Mouse (Mus musculus): Measurements from ENCODE around the gene Mark4.

Mark4 gene

DNA sequence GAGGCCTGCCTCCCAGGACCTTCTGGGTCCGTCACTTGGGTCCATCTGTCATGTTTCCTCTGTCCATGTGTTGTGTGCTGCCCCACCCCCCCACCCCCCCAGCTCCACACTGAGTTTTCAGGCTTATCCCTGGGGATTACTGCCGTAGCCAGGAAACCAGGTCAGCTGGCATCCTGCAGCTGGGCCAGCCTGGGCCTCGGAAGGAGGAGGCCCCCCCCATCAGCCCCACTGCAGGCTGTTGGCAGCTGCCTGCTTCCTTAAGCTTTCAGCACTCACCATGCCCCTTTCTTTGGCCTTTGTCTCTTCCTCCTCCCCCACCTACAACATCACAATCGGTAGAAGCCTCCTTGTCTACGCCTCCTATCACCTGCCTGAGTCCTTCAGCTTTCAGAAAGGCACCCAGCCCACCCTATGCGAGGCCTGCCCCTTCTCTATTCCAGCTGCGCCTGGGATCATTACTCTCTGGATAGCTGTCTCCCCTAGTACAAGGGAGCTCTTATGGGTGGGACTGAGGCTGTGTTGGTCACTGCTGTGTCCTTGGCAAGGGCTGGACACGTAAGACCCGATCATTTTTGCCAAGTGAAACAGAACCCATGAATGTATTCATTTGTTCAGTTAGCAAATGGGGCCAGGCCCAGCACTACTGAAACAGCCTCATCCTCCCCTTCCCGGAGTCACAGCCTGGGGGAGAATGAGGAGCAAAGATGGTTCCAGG, 69.8 kb downstream of the Mark4 start:
- no peak for DNase-seq

- DNase-seq: no peak
These were observed 74.9 kb downstream of the Mark4 start for GRCm38 (mm10) chr7:19383708-19384107.

GRCm38 (mm10) chr7:19382166-19382541, 76.5 kb downstream of the Mark4 start:
- no peak for DNase-seq

DNA sequence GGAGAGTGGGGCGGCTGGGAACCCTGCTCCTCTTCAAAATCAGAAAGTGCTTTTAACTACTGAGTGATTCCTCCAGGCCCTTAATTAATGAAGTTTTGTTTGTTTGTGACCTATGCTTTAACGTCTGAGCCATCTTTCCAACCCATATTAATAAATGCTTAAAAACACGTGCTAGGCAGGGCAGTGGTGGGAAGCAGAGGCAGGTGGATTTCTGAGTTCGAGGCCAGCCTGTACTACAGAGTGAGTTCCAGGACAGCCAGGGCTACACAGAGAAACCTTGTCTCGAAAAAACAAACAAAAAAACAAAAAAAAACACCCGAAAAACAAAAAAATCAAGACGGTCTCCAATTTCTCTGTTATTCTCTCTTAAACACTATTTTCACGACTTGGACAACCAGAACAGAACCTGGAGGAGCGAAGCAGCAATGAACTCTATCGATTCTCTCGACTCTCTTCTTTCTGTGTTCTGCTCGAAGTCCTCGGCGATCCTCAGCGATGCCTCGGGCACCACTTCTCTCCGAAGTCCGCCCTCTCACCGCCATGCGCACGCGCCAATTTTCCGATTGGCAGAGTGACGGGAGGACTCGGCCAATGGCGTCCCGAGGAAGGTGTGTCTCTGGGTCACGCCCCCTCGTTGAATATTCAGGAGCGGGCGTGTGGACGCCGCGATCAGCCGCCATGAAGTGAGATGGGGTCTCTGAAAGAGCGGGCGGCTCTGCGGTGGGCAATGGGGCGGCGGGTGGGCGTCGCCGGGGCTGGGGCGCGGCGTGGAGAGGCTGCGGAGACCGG, 77.0 kb downstream of the Mark4 start, which contains the start of gene Ercc2:
Gene Ercc2 (plus strand): TSS at position 634 of the 789 bp plus-strand sequence.
- peak; percentile 98 for DNase-seq

DNA sequence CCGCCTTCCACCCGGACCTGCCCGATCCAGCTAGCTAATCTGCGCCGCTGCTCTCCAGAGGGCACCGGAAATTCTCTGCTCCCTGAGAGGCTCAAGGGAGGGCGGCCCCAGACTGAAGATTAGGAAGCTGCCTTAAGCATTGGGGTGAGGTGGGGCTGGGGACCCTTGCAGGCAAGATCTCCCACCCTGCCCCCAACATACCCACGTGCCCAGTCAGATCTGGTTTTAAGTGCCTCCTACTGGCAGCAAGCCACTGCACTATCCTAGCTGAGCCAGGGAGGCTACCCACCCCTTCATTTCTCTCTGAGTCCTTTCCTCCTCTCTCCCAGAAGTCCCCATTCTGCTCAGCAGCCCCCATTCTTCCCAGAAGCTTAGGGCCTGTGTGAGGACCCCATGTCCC, 80.6 kb downstream of the Mark4 start:
- DNase-seq: no peak

DNA sequence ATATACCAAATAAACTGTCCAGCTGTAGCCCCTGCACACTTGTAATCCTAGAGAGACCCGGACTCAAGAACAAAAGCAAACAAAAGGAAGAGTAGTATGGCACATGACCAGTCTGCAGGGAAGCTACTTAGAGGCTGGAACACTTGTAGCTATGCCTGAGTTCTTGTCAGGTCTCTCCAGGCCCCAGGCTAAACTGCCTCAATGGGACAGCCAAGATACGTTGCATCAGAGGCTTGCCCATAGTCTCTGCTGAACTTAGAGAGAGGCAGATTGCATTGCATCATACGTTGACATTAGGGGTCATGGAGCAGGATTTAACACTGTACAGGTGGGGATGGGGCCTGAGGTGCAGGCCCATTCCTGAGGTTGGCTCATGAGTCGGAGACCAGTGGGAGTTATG, 82.6 kb downstream of the Mark4 start:
- DNase-seq: no peak

- no peak for DNase-seq
These were observed 83.3 kb downstream of the Mark4 start for GRCm38 (mm10) chr7:19375368-19375767.
